Mouse (Mus musculus) lung, postnatal 0 days (tissue): Measurements from ENCODE around the gene Itga11.
A peak's percentile ranks its signal among the peaks of the same experiment; 100 is the strongest.

Source experiments
- CTCF ChIP-seq: IDR thresholded peaks from 2 replicates; pipeline ENCODE4 v1.5.1; 2016; ENCODE audit warnings: antibody characterized with exemption, mild to moderate bottlenecking
- EP300 ChIP-seq: IDR thresholded peaks from 2 replicates; pipeline ENCODE4 v1.6.1; 2016; ENCODE audit warnings: antibody characterized with exemption, mild to moderate bottlenecking, control low read depth

DNA sequence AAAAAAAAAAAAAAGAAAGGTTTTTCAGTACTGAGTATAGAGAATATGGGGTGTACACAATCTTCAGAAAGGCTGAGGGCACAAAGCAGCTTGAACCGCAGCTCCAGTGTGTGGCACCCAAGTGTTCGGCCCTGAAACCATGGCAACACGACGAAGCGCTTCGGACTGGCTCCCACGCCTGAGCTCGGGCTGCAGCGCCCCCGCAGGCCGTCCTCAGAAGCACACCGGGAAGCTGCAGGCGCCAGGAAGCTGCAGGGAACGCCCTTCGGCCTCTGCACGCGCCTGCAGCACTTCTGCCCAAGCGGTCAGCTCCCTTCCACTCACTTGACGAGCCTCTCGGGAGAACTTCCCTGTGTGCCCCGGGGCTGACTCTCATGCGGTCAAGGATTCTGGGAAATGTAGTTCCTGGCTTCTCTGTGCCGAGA is 151.0 kb downstream of the Itga11 start:
- peak; percentile 43; the same call in 1 of the 2 replicates for TF ChIP-seq EP300
- peak; percentile 99 for TF ChIP-seq CTCF
